Mouse (Mus musculus): ENCODE measurements at regions not wholly inside any gene's neighbourhood (a gene's known extent, or its start where the extent isn't known, plus 50 kb on each side); places are given as distances from the start of the nearest gene placed in this dataset.

- Histone ChIP-seq H3K4me2 (no peak overlapping the region), H3K27ac (no peak overlapping the region), H3K27me3 (no peaks in the 10 kb centered on the region), H3K9me3 (no peaks in the 10 kb centered on the region), H3K9ac (no peak overlapping the region), H3K36me3 (no peaks in the 10 kb centered on the region), H3K4me3 (no peak overlapping the region), H3K4me1 (peaks cover 23% of the 10 kb centered on the region)
- ATAC-seq (ENCODE audit: insufficient number of reproducible peaks, insufficient read depth, low FRiP score, low TSS enrichment, low read depth), result no peak
- 22% methylated on average over 7 of the region's 7 CpGs for WGBS
These were observed 549.8 kb downstream of the Nfib start for GRCm38 (mm10) chr4:82155642-82156320.

- no peaks in the 10 kb centered on the region for H3K27me3 ChIP-seq
- no peak for ATAC-seq (ENCODE audit: insufficient number of reproducible peaks, insufficient read depth, low FRiP score, low TSS enrichment, low read depth)
- no peaks in the 10 kb centered on the region for H3K9me3 ChIP-seq
- WGBS, result 68% methylated on average over 9 of the region's 9 CpGs
- H3K4me1 ChIP-seq, result peaks cover 23% of the 10 kb centered on the region
- H3K4me2 ChIP-seq, result no peak overlapping the region
- H3K36me3 ChIP-seq, result no peaks in the 10 kb centered on the region
- H3K27ac ChIP-seq, result no peak overlapping the region
- H3K9ac ChIP-seq, result no peak overlapping the region
- no peak overlapping the region for H3K4me3 ChIP-seq
These were observed 551.5 kb downstream of the Nfib start for GRCm38 (mm10) chr4:82154021-82154555.

GRCm38 (mm10) chr4:82153604-82154003 is 551.9 kb downstream of the Nfib start:
- no peak overlapping the region for H3K27ac ChIP-seq
- no peak for ATAC-seq (ENCODE audit: insufficient number of reproducible peaks, insufficient read depth, low FRiP score, low TSS enrichment, low read depth)
- H3K4me2 ChIP-seq, result no peak overlapping the region
- no peaks in the 10 kb centered on the region for H3K27me3 ChIP-seq
- H3K36me3 ChIP-seq, result no peaks in the 10 kb centered on the region
- peaks cover 25% of the 10 kb centered on the region for H3K4me1 ChIP-seq
- no peak overlapping the region for H3K4me3 ChIP-seq
- 34% methylated on average over 5 of the region's 5 CpGs for WGBS
- H3K9me3 ChIP-seq, result no peaks in the 10 kb centered on the region
- H3K9ac ChIP-seq, result no peak overlapping the region

GRCm38 (mm10) chr4:82149957-82150356 is 555.6 kb downstream of the Nfib start:
- Histone ChIP-seq H3K36me3 (no peaks in the 10 kb centered on the region), H3K4me1 (peaks cover 21% of the 10 kb centered on the region), H3K4me3 (no peak overlapping the region), H3K9ac (no peak overlapping the region), H3K27me3 (no peaks in the 10 kb centered on the region), H3K27ac (no peak overlapping the region), H3K9me3 (no peaks in the 10 kb centered on the region), H3K4me2 (no peak overlapping the region)
- 79% methylated on average over 1 of the region's 1 CpGs for WGBS
- no peak for ATAC-seq (ENCODE audit: insufficient number of reproducible peaks, insufficient read depth, low FRiP score, low TSS enrichment, low read depth)

- WGBS, result 25% methylated on average over 6 of the region's 6 CpGs
These were observed 557.2 kb downstream of the Nfib start for GRCm38 (mm10) chr4:82148129-82149064.

GRCm38 (mm10) chr4:82142391-82142790 is 563.2 kb downstream of the Nfib start:
- WGBS, result 84% methylated on average over 3 of the region's 3 CpGs
- Histone ChIP-seq H3K36me3 (no peaks in the 10 kb centered on the region), H3K4me3 (no peak overlapping the region), H3K9me3 (no peaks in the 10 kb centered on the region), H3K27me3 (no peaks in the 10 kb centered on the region), H3K4me2 (no peak overlapping the region), H3K9ac (no peak overlapping the region), H3K27ac (no peak overlapping the region), H3K4me1 (no peaks in the 10 kb centered on the region)
- no peak for ATAC-seq (ENCODE audit: insufficient number of reproducible peaks, insufficient read depth, low FRiP score, low TSS enrichment, low read depth)

More at GRCm38 (mm10) chr4:82148129-82149064, 557.2 kb downstream of the Nfib start:
- no peaks in the 10 kb centered on the region for H3K9me3 ChIP-seq
- H3K4me2 ChIP-seq, result no peak overlapping the region
- no peak overlapping the region for H3K4me3 ChIP-seq
- H3K27me3 ChIP-seq, result no peaks in the 10 kb centered on the region
- ATAC-seq (ENCODE audit: insufficient number of reproducible peaks, insufficient read depth, low FRiP score, low TSS enrichment, low read depth), result no peak
- peaks cover 11% of the 10 kb centered on the region for H3K4me1 ChIP-seq
- no peaks in the 10 kb centered on the region for H3K36me3 ChIP-seq
- no peak overlapping the region for H3K27ac ChIP-seq
- H3K9ac ChIP-seq, result no peak overlapping the region

GRCm38 (mm10) chr4:82139806-82140205 is 565.7 kb downstream of the Nfib start:
- 93% methylated on average over 6 of the region's 6 CpGs for WGBS
- H3K27me3 ChIP-seq, result no peaks in the 10 kb centered on the region
- ATAC-seq (ENCODE audit: insufficient number of reproducible peaks, insufficient read depth, low FRiP score, low TSS enrichment, low read depth), result no peak
- no peaks in the 10 kb centered on the region for H3K4me1 ChIP-seq
- no peaks in the 10 kb centered on the region for H3K9me3 ChIP-seq
- H3K27ac ChIP-seq, result no peak overlapping the region
- H3K4me2 ChIP-seq, result no peak overlapping the region
- H3K9ac ChIP-seq, result no peak overlapping the region
- H3K4me3 ChIP-seq, result no peak overlapping the region
- H3K36me3 ChIP-seq, result no peaks in the 10 kb centered on the region

- Histone ChIP-seq H3K4me2 (no peak overlapping the region), H3K9me3 (no peaks in the 10 kb centered on the region), H3K27me3 (no peaks in the 10 kb centered on the region), H3K9ac (no peak overlapping the region), H3K36me3 (no peaks in the 10 kb centered on the region), H3K4me1 (no peaks in the 10 kb centered on the region), H3K4me3 (no peak overlapping the region), H3K27ac (no peak overlapping the region)
- no peak for ATAC-seq (ENCODE audit: insufficient number of reproducible peaks, insufficient read depth, low FRiP score, low TSS enrichment, low read depth)
- WGBS, result 100% methylated on average over 1 of the region's 1 CpGs
These were observed 566.5 kb downstream of the Nfib start for GRCm38 (mm10) chr4:82139016-82139415.

- Histone ChIP-seq H3K4me2 (no peak overlapping the region), H3K27ac (no peak overlapping the region), H3K27me3 (no peaks in the 10 kb centered on the region), H3K36me3 (no peaks in the 10 kb centered on the region), H3K9me3 (no peaks in the 10 kb centered on the region), H3K4me1 (peaks cover 7% of the 10 kb centered on the region; the same call in 1 of the 2 replicates), H3K9ac (no peak overlapping the region), H3K4me3 (no peak overlapping the region)
- ATAC-seq (ENCODE audit: insufficient number of reproducible peaks, insufficient read depth, low FRiP score, low TSS enrichment, low read depth), result no peak
- WGBS, result 69% methylated on average over 3 of the region's 3 CpGs
These were observed 572.7 kb downstream of the Nfib start for GRCm38 (mm10) chr4:82132851-82133250.

GRCm38 (mm10) chr4:82132326-82132725 is 573.2 kb downstream of the Nfib start:
- H3K36me3 ChIP-seq, result no peaks in the 10 kb centered on the region
- peaks cover 7% of the 10 kb centered on the region; the same call in 1 of the 2 replicates for H3K4me1 ChIP-seq
- no peak overlapping the region for H3K4me3 ChIP-seq
- no peaks in the 10 kb centered on the region for H3K9me3 ChIP-seq
- H3K27ac ChIP-seq, result no peak overlapping the region
- ATAC-seq (ENCODE audit: insufficient number of reproducible peaks, insufficient read depth, low FRiP score, low TSS enrichment, low read depth), result no peak
- H3K9ac ChIP-seq, result no peak overlapping the region
- WGBS, result 86% methylated on average over 4 of the region's 4 CpGs
- H3K4me2 ChIP-seq, result no peak overlapping the region
- no peaks in the 10 kb centered on the region for H3K27me3 ChIP-seq

GRCm38 (mm10) chr4:82129471-82129870 is 576.1 kb downstream of the Nfib start:
- ATAC-seq (ENCODE audit: insufficient number of reproducible peaks, insufficient read depth, low FRiP score, low TSS enrichment, low read depth), result no peak
- 24% methylated on average over 1 of the region's 1 CpGs for WGBS
- H3K4me1 ChIP-seq, result peaks cover 7% of the 10 kb centered on the region; the same call in 1 of the 2 replicates

More at GRCm38 (mm10) chr4:82129471-82129870, 576.1 kb downstream of the Nfib start:
- Histone ChIP-seq H3K9me3 (no peaks in the 10 kb centered on the region), H3K4me3 (no peak overlapping the region), H3K4me2 (no peak overlapping the region), H3K9ac (no peak overlapping the region), H3K27ac (no peak overlapping the region), H3K27me3 (no peaks in the 10 kb centered on the region), H3K36me3 (no peaks in the 10 kb centered on the region)
